Mouse (Mus musculus) heart, embryonic 14.5 days (tissue): Measurements from ENCODE around the gene Mettl3. TPM values are rescaled to one million over a fixed set of nuclear protein-coding genes. Genes with fewer than 3 reads are reported as not detected.
A peak's percentile ranks its signal among the peaks of the same experiment; 100 is the strongest.

ENCODE experiments used
- ATAC-seq: fragments of 200-750 bp; cut with Nextera tagmentation; 2 replicates; pipeline ENCODE4 v1.8.0; 2017; ENCODE audit warnings: low read depth, moderate TSS enrichment; ENCODE audit not compliant: insufficient number of reproducible peaks, insufficient read depth, low FRiP score
- H3K27ac ChIP-seq, 2 experiments: fragments of 200-500 bp in 1 of 2; fragments of 300-500 bp in 1 of 2; sonication (generic) in 1 of 2; replicated peaks in 1 of 2; 2 replicates each; pipeline ENCODE4 v1.5.1; 2012 to 2014; ENCODE audit warnings: low read depth in 2 of 2, low read length in 2 of 2, control low read depth in 1 of 2, mild to moderate bottlenecking in 1 of 2, mixed read lengths in 1 of 2; ENCODE audit not compliant: control insufficient read depth in 1 of 2, insufficient read depth in 1 of 2
- H3K27me3 ChIP-seq: fragments of 300-500 bp; sonication (generic); 2 replicates; pipeline ENCODE4 v1.6.1; 2014; ENCODE audit warnings: mild to moderate bottlenecking, low read length, control low read depth; ENCODE audit not compliant: control insufficient read depth, insufficient read depth
- H3K36me3 ChIP-seq: fragments of 300-500 bp; sonication (generic); 2 replicates; pipeline ENCODE4 v1.6.1; 2014; ENCODE audit warnings: mild to moderate bottlenecking, control low read depth, low read length, mixed read lengths; ENCODE audit not compliant: control insufficient read depth, insufficient read depth
- H3K4me1 ChIP-seq, 2 experiments: fragments of 200-500 bp in 1 of 2; fragments of 300-500 bp in 1 of 2; sonication (generic) in 1 of 2; 2 replicates each; pipeline ENCODE4 v1.6.1; 2012 to 2014; ENCODE audit warnings: low read length in 2 of 2, control low read depth in 1 of 2, mixed read lengths in 1 of 2; ENCODE audit not compliant: control insufficient read depth in 2 of 2, insufficient read depth in 2 of 2
- H3K4me2 ChIP-seq: fragments of 300-500 bp; sonication (generic); 2 replicates; pipeline ENCODE4 v1.6.1; 2014; ENCODE audit warnings: mild to moderate bottlenecking, low read length
- H3K4me3 ChIP-seq, 2 experiments: fragments of 200-500 bp in 1 of 2; fragments of 300-500 bp in 1 of 2; sonication (generic) in 1 of 2; 2 replicates each; pipeline ENCODE4 v1.5.1; 2012 to 2014; ENCODE audit warnings: low read length in 2 of 2, mild to moderate bottlenecking in 2 of 2, control low read depth in 1 of 2, low read depth in 1 of 2, moderate library complexity in 1 of 2; ENCODE audit not compliant: control insufficient read depth in 1 of 2, insufficient read depth in 1 of 2
- H3K9ac ChIP-seq: fragments of 300-500 bp; sonication (generic); 2 replicates; pipeline ENCODE4 v1.6.1; 2014; ENCODE audit warnings: mild to moderate bottlenecking, low read length
- H3K9me3 ChIP-seq: fragments of 300-500 bp; sonication (generic); 2 replicates; pipeline ENCODE4 v1.6.1; 2016; ENCODE audit warnings: low read length, control low read depth; ENCODE audit not compliant: control insufficient read depth
- WGBS: fragments of 180-500 bp; shearing (Covaris S2); extraction: QIAGEN DNeasy Blood & Tissue Kit; methylation state at CpG from one replicate; pipeline ENCODE4 v1.1.7; 2014; 5-methylcytosine and 5-hydroxymethylcytosine counted together
- polyA plus RNA-seq: library from polyadenylated mRNA; unstranded; fragments of >200 nt; fragmentation: Nextera tagmentation; extraction: Ambion mirVana; gene quantifications from 2 replicates; pipeline ENCODE4 v1.2.1, GENCODE M21; 2014

Gene Mettl3
- polyA plus RNA-seq: 20.5 and 24.1 TPM in 2 replicates

DNA sequence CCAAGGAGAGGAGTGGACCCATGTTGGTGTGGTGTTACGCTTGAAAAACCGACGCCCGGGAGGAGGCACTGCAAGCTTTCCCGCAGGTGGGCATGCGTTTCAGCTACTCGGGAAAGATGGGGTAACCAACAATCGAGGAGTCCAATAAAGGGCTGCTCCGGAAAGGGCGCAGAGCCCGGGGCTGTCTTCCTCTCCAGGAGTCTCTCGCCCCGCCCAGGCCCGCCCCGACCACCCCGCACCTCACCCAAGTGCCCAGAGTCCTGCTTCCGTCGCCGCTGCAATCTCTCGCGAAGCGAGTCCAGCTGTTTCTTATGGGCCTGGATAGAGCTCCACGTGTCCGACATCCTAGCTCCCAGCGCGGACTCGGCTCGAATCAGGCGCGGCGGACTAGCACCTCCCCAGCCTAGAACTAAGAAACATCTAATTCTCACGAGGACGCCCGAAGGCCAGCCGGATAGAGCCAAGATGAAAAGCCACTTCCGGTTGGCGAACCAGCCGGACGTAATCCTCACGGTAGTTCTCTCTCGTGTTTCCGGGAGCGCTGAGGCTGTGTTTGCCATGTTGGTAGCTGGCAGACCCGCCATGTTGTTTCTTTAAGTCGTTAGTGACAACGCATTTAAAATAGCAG lies at the start of gene Mettl3:
Mettl3 (minus strand) TSS at position 485 of the 628 bp plus-strand sequence.
- Histone ChIP-seq H3K9ac (peak within 1 kb of the TSS; percentile 78), H3K36me3 (peaks cover 18% of the 10 kb centered on the region), H3K4me1 (peaks cover 0 to 5% of the 10 kb centered on the region in 2 experiments; a peak in 2 of 4 replicates), H3K4me2 (peak within 1 kb of the TSS; percentile 72), H3K27ac (peak within 1 kb of the TSS; percentile 85 to 89), H3K27me3 (no peaks in the 10 kb centered on the region), H3K4me3 (peak within 1 kb of the TSS; percentile 64 to 73), H3K9me3 (no peaks in the 10 kb centered on the region)
- under 1% methylated on average over 46 of the region's 46 CpGs for WGBS
- peak; percentile 92 for ATAC-seq

DNA sequence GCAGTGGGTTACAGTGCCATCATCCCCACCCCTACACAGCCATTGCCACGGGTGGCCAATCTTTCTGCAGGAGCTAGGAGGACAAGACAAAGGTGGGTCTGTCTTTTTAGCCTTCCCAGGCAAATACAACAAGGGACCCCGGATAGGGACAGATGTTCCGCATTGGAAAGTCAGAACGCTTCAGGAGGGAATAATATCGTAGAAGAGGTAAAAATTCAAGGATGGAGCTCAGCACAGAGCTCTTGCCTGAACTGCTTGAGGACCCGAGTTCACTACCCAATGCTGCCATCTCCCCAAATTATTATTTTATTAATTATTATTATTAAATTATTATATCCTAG lies 34.6 kb upstream of the Mettl3 start:
- WGBS: 64% methylated on average over 6 of the region's 6 CpGs
- Histone ChIP-seq H3K4me3 (no peak overlapping the region), H3K9ac (no peak overlapping the region), H3K9me3 (0 out of 2 replicates have a peak, but pooled peaks cover 2% of the 10 kb centered on the region), H3K27me3 (no peaks in the 10 kb centered on the region), H3K36me3 (no peaks in the 10 kb centered on the region), H3K27ac (no peak overlapping the region), H3K4me2 (no peak overlapping the region), H3K4me1 (no peaks in the 10 kb centered on the region)
- ATAC-seq: no peak

DNA sequence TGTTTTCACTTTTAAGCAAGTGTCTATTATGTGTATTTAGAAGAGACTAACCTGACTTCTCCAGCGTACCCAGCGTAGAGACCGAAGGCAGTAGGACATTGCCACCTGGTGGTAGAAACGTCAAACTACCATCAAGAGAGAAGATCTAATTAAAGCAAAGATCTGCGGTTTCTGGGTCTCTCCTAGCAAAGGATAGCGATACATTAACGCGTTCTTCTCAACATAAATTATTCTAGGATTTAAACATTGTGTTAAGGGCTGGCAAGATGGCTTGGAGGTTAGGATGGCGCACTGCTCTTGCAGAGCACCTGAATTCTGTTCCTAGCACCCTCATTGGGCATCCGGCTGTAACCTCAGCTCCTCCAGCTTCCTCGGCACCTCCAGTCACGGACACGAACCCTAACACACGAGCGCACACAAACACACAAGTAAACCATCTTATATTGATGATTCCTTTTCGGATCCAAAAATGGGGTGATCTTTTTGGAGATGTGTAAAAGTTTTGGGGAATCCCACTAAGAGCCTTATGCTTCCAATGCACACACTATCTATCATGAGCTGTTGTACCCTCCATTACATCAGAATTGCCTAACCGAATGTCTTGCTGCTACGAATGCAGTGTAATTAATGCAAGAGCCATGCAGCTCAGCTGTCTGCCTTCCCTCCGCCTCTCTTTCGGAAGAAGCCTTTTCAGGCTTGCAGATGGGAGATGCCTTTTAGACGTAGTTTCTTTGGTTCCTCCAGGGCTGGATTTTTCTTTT lies 34.0 kb upstream of the Mettl3 start:
- no peaks in the 10 kb centered on the region for H3K9me3 ChIP-seq
- H3K27ac ChIP-seq: no peak overlapping the region
- no peak for ATAC-seq
- no peaks in the 10 kb centered on the region for H3K4me1 ChIP-seq
- WGBS: 28% methylated on average over 21 of the region's 21 CpGs
- H3K4me3 ChIP-seq: no peak overlapping the region
- H3K4me2 ChIP-seq: 0 out of 2 replicates have a peak overlapping the region, but pooled peaks have one; percentile 1
- no peaks in the 10 kb centered on the region for H3K27me3 ChIP-seq
- H3K9ac ChIP-seq: no peak overlapping the region
- no peaks in the 10 kb centered on the region for H3K36me3 ChIP-seq

- H3K27me3 ChIP-seq: peaks cover 32% of the 10 kb centered on the region
- ATAC-seq: no peak
- H3K27ac ChIP-seq: no peak overlapping the region
- H3K4me3 ChIP-seq: no peak overlapping the region
- no peaks in the 10 kb centered on the region for H3K36me3 ChIP-seq
- no peak overlapping the region for H3K9ac ChIP-seq
- H3K4me1 ChIP-seq: peaks cover 2 to 6% of the 10 kb centered on the region in 2 experiments; a peak in 2 of 4 replicates
- H3K4me2 ChIP-seq: no peak overlapping the region
- 70% methylated on average over 3 of the region's 3 CpGs for WGBS
- H3K9me3 ChIP-seq: no peaks in the 10 kb centered on the region
Measured at GRCm38 (mm10) chr14:52332171-52332570, 27.2 kb upstream of the Mettl3 start.

DNA sequence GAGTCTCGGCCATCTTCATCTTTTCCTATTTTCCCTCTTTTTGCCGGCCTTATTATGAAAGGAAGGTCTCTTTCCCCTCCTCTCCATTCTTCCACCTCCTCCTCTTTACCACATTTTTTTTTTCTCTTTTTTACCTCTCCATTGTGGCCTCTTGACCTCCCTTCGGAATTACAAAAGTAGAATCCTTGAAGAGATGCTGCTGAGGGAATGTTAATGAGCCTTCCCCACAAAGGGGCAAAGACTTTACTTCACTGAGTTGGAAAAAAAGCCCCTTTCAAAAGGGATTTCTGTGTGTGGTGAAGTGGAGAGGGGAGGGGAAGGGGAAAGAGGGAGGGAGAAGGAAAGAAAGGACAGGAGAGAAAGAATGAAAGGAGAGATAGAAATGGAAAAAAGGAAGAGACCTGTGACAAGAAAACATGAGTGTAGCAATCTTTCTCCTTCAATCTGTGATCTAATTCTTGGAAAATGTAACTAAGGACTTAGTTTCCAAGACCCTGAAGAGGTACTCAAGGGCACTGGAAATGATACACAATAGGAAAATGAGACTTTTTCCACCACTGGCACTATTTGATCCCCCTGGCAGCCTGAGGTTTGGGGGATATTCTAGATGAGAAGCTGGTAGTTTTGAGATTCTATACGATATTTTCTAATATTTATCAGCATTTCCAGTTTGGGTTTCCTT lies 26.3 kb upstream of the Mettl3 start:
- H3K27me3 ChIP-seq: peaks cover 38% of the 10 kb centered on the region
- H3K4me2 ChIP-seq: no peak overlapping the region
- no peak overlapping the region for H3K4me3 ChIP-seq
- H3K9ac ChIP-seq: no peak overlapping the region
- H3K27ac ChIP-seq: no peak overlapping the region
- no peaks in the 10 kb centered on the region for H3K9me3 ChIP-seq
- H3K4me1 ChIP-seq: peaks cover 2 to 6% of the 10 kb centered on the region in 2 experiments; a peak in 3 of 4 replicates
- no peak for ATAC-seq
- no peaks in the 10 kb centered on the region for H3K36me3 ChIP-seq
- 28% methylated on average over 4 of the region's 4 CpGs for WGBS

GRCm38 (mm10) chr14:52327910-52328812 lies 23.2 kb upstream of the Mettl3 start, which contains the start of gene Sall2:
Sall2 (minus strand) TSS chr14:52328762.
- Histone ChIP-seq H3K27me3 (peaks cover 38% of the 10 kb centered on the region), H3K4me1 (peaks cover 2 to 6% of the 10 kb centered on the region in 2 experiments; a peak in 3 of 4 replicates), H3K36me3 (no peaks in the 10 kb centered on the region), H3K27ac (no peak within 1 kb of the TSS), H3K4me2 (peak within 1 kb of the TSS; percentile 85), H3K9me3 (no peaks in the 10 kb centered on the region), H3K4me3 (peak within 1 kb of the TSS; percentile 47), H3K9ac (peak within 1 kb of the TSS; percentile 50; the same call in 1 of the 2 replicates)
- ATAC-seq: no peak
- WGBS: under 1% methylated on average over 26 of the region's 26 CpGs
